Mouse (Mus musculus) kidney, adult 2 months (tissue): ENCODE measurements around the gene Itgb7.

Experiments
- CTCF ChIP-seq: fragments of 200-500 bp; conservative IDR thresholded peaks from 2 replicates; pipeline ENCODE4 v1.5.1; 2011; ENCODE audit warnings: low read depth, mild to moderate bottlenecking, control low read depth, low read length, moderate library complexity, mixed read lengths; ENCODE audit not compliant: insufficient read depth, insufficient read length
- POLR2A ChIP-seq: fragments of 200-500 bp; IDR thresholded peaks from one replicate; pipeline ENCODE4 v1.6.1; 2011; ENCODE audit warnings: low read depth, low read length, control low read depth

- no peak for TF ChIP-seq CTCF
- no peak for TF ChIP-seq POLR2A
These were observed 27.0 kb upstream of the Itgb7 start for GRCm38 (mm10) chr15:102258581-102259253.
